ENCODE assay signal across 8 mouse cellular contexts in genomic region chr12:86078553-86079201, GRCm38 (mm10). TPM values are rescaled to one million over a fixed set of nuclear protein-coding genes. Genes with fewer than 3 reads are reported as not detected.
DNase-seq lines count a peak whose midpoint lies in the region.

TSS of gene Tgfb3 (minus strand) at chr12:86079041.

- peak within 1 kb of the TSS; percentile 92 for H3K27ac ChIP-seq in heart, embryonic 10.5 days

- peak; percentile 55 for DNase-seq in cerebellum, adult 11-12 months
- no peak for DNase-seq in cerebellum, postnatal 4 days (ENCODE audit: low spot score in 2 of 2)
- DNase-seq in R1 (ENCODE audit: low read depth, low spot score) = peak; percentile 30
- DNase-seq in embryo, embryonic 11.5 days (ENCODE audit: low read depth, low spot score) = peak; percentile 79
- DNase-seq in heart, embryonic 10.5 days (ENCODE audit: low spot score) = no peak
- DNase-seq in kidney, postnatal 25 days = peak; percentile 23 to 57
- DNase-seq in lung, postnatal 14 days = peak; percentile 46
- peak; percentile 34 for DNase-seq in right cerebral cortex, postnatal 14 days

- peaks cover 14% of the 10 kb centered on the region; the same call in 1 of the 2 replicates for H3K27me3 ChIP-seq in heart, embryonic 10.5 days (ENCODE audit: insufficient read depth, poor library complexity, severe bottlenecking)

- peaks cover 34% of the 10 kb centered on the region for H3K4me1 ChIP-seq in heart, embryonic 10.5 days

- no peaks in the 10 kb centered on the region for H3K9me3 ChIP-seq in heart, embryonic 10.5 days

- peak within 1 kb of the TSS; percentile 70 for H3K4me3 ChIP-seq in heart, embryonic 10.5 days

- 0 out of 2 replicates have a peak, but pooled peaks cover 4% of the 10 kb centered on the region for H3K36me3 ChIP-seq in heart, embryonic 10.5 days

- under 1% methylated on average over 25 of the region's 25 CpGs for WGBS in heart, embryonic 10.5 days

RNA-seq across cellular contexts. Expression of gene Tgfb3, which starts in this region (rescaled TPM):
- polyA plus RNA-seq in heart, embryonic 10.5 days (2016; fragmentation: Nextera tagmentation; extraction: Ambion mirVana) = 13.0 and 15.3 TPM in 2 replicates

Comparison
In these comparisons a context has a peak if more than half of its experiments do, and no peak if none do; other contexts are left out.
1. DNase-seq: peak in cerebellum, adult 11-12 months (single experiment), R1 (single experiment), embryo, embryonic 11.5 days (single experiment), kidney, postnatal 25 days (2 of 2), lung, postnatal 14 days (single experiment) and right cerebral cortex, postnatal 14 days (single experiment); none in cerebellum, postnatal 4 days (0 of 2) and heart, embryonic 10.5 days (single experiment).